Mouse (Mus musculus) testis, adult 10 weeks (tissue): ENCODE data around the gene Cntnap5b. TPM values are rescaled to one million over a fixed set of nuclear protein-coding genes. Genes with fewer than 3 reads are reported as not detected.

ENCODE experiments used
- polyA plus RNA-seq: library from polyadenylated mRNA; stranded (reverse); fragments of 350-450 nt; fragmentation: Illumina TruSeq; extraction: RNeasy Lipid Tissue Mini Kit (QIAGEN cat#74804); gene quantifications from one replicate; pipeline ENCODE4 v1.2.3, GENCODE M21; 2014; ENCODE audit warnings: low read depth, low replicate concordance

Cntnap5b gene
- 123 TPM for polyA plus RNA-seq

DNA sequence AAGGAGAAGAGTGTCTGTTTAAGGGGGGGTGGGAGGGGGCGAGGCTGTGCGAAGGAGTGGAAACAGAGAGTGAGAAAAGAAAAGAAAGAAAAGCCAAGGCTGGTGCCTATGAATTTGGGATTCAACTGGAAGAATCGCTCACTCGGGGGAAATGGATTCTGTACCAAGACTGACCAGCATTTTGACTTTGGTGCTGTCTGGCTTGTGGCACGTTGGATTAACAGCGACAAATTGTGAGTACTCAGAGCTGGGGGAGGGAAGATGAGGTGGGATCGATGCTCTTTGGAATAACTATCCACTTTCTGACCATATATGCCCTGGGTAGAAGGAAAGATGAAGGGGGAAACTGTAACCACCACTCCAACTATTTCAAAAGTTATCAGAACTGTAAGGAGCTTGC is at the start of gene Cntnap5b:
TSS of gene Cntnap5b (plus strand) at position 152 of the 400 bp plus-strand sequence.

